Mouse (Mus musculus) lung, embryonic 14.5 days (tissue): ENCODE measurements at regions not wholly inside any gene's neighbourhood (a gene's known extent, or its start where the extent isn't known, plus 50 kb on each side); places are given as distances from the start of the nearest gene placed in this dataset.

Experiments used
- ATAC-seq: fragments of 200-750 bp; cut with Nextera tagmentation; 2 replicates; pipeline ENCODE4 v1.8.0; 2017; ENCODE audit warnings: mild to moderate bottlenecking, moderate TSS enrichment, moderate library complexity; ENCODE audit not compliant: insufficient read depth
- DNase-seq: peaks from one replicate; pipeline ENCODE4 v3.0.0-alpha.2; 2015
- H3K27ac ChIP-seq: fragments of 300-500 bp; sonication (generic); 2 replicates; pipeline ENCODE4 v1.5.1; 2014; ENCODE audit warnings: low read depth, mild to moderate bottlenecking, moderate library complexity
- H3K27me3 ChIP-seq: fragments of 300-500 bp; sonication (generic); 2 replicates; pipeline ENCODE4 v1.6.1; 2014; ENCODE audit warnings: low read length, control low read depth; ENCODE audit not compliant: insufficient read depth
- H3K36me3 ChIP-seq: fragments of 300-500 bp; sonication (generic); 2 replicates; pipeline ENCODE4 v1.6.1; 2014; ENCODE audit warnings: control low read depth; ENCODE audit not compliant: insufficient read depth
- H3K4me1 ChIP-seq: fragments of 300-500 bp; sonication (generic); 2 replicates; pipeline ENCODE4 v1.6.1; 2014; ENCODE audit warnings: antibody characterized with exemption, control low read depth; ENCODE audit not compliant: insufficient read depth
- H3K4me2 ChIP-seq: fragments of 300-500 bp; sonication (generic); 2 replicates; pipeline ENCODE4 v1.6.1; 2014; ENCODE audit warnings: mild to moderate bottlenecking
- H3K4me3 ChIP-seq: fragments of 300-500 bp; sonication (generic); 2 replicates; pipeline ENCODE4 v1.5.1; 2014; ENCODE audit warnings: low read depth, low read length
- H3K9ac ChIP-seq: fragments of 300-500 bp; sonication (generic); 2 replicates; pipeline ENCODE4 v1.6.1; 2014
- H3K9me3 ChIP-seq: fragments of 300-500 bp; sonication (generic); 2 replicates; pipeline ENCODE4 v1.6.1; 2016; ENCODE audit warnings: low read depth, low read length, control low read depth
- CTCF ChIP-seq: IDR thresholded peaks from 2 replicates; pipeline ENCODE4 v1.5.1; 2016; ENCODE audit warnings: antibody characterized with exemption, low read depth
- WGBS: fragments of 180-500 bp; shearing (Covaris S2); extraction: QIAGEN DNeasy Blood & Tissue Kit; methylation state at CpG from one replicate; pipeline ENCODE4 v1.1.7; 2014; 5-methylcytosine and 5-hydroxymethylcytosine counted together

- H3K36me3 ChIP-seq: no peaks in the 10 kb centered on the region
- DNase-seq: no peak
- ATAC-seq: no peak
- H3K4me1 ChIP-seq: 0 out of 2 replicates have a peak, but pooled peaks cover 4% of the 10 kb centered on the region
- no peak overlapping the region for H3K27ac ChIP-seq
- no peaks in the 10 kb centered on the region for H3K27me3 ChIP-seq
- no peaks in the 10 kb centered on the region for H3K9me3 ChIP-seq
- TF ChIP-seq CTCF: no peak
- H3K9ac ChIP-seq: no peak overlapping the region
- no peak overlapping the region for H3K4me2 ChIP-seq
- 56% methylated on average over 8 of the region's 8 CpGs for WGBS
- no peak overlapping the region for H3K4me3 ChIP-seq
Observed at GRCm38 (mm10) chr19:14786868-14787267, 189.0 kb upstream of the Tle4 start.

- no peak for DNase-seq
- Histone ChIP-seq H3K9ac (no peak overlapping the region), H3K4me2 (no peak overlapping the region), H3K36me3 (no peaks in the 10 kb centered on the region), H3K4me3 (no peak overlapping the region), H3K27ac (no peak overlapping the region), H3K9me3 (no peaks in the 10 kb centered on the region), H3K4me1 (0 out of 2 replicates have a peak, but pooled peaks cover 4% of the 10 kb centered on the region), H3K27me3 (no peaks in the 10 kb centered on the region)
- TF ChIP-seq CTCF: no peak
- ATAC-seq: no peak
- WGBS: 24% methylated on average over 3 of the region's 3 CpGs
Observed at GRCm38 (mm10) chr19:14785661-14786060, 187.8 kb upstream of the Tle4 start.

- Histone ChIP-seq H3K27me3 (0 out of 2 replicates have a peak, but pooled peaks cover 2% of the 10 kb centered on the region), H3K27ac (no peak overlapping the region), H3K4me1 (no peaks in the 10 kb centered on the region), H3K4me3 (no peak overlapping the region), H3K4me2 (no peak overlapping the region), H3K9ac (no peak overlapping the region), H3K9me3 (no peaks in the 10 kb centered on the region), H3K36me3 (no peaks in the 10 kb centered on the region)
- ATAC-seq: no peak
- WGBS: 29% methylated on average over 7 of the region's 7 CpGs
- DNase-seq: no peak
- no peak for TF ChIP-seq CTCF
Observed at GRCm38 (mm10) chr19:14777709-14778108, 179.9 kb upstream of the Tle4 start.

- no peaks in the 10 kb centered on the region for H3K9me3 ChIP-seq
- no peak for TF ChIP-seq CTCF
- 5% methylated on average over 10 of the region's 10 CpGs for WGBS
Observed at GRCm38 (mm10) chr19:14777198-14777597, 179.3 kb upstream of the Tle4 start.

GRCm38 (mm10) chr19:14776791-14777190, 178.9 kb upstream of the Tle4 start:
- Histone ChIP-seq H3K36me3 (no peaks in the 10 kb centered on the region), H3K27ac (no peak overlapping the region), H3K27me3 (0 out of 2 replicates have a peak, but pooled peaks cover 2% of the 10 kb centered on the region), H3K9me3 (no peaks in the 10 kb centered on the region), H3K9ac (no peak overlapping the region), H3K4me2 (no peak overlapping the region), H3K4me1 (no peaks in the 10 kb centered on the region), H3K4me3 (no peak overlapping the region)
- DNase-seq (no peak), ATAC-seq (no peak)
- no peak for TF ChIP-seq CTCF
- WGBS: 60% methylated on average over 5 of the region's 5 CpGs

More at GRCm38 (mm10) chr19:14777198-14777597, 179.3 kb upstream of the Tle4 start:
- Histone ChIP-seq H3K4me1 (no peaks in the 10 kb centered on the region), H3K36me3 (no peaks in the 10 kb centered on the region), H3K4me2 (no peak overlapping the region), H3K4me3 (no peak overlapping the region), H3K27ac (no peak overlapping the region), H3K27me3 (0 out of 2 replicates have a peak, but pooled peaks cover 2% of the 10 kb centered on the region), H3K9ac (no peak overlapping the region)
- DNase-seq: peak; percentile 8
- no peak for ATAC-seq

GRCm38 (mm10) chr19:14772794-14773193, 174.9 kb upstream of the Tle4 start:
- no peak for TF ChIP-seq CTCF
- ATAC-seq (no peak), DNase-seq (no peak)
- no peak overlapping the region for H3K4me2 ChIP-seq
- no peaks in the 10 kb centered on the region for H3K9me3 ChIP-seq
- 65% methylated on average over 2 of the region's 2 CpGs for WGBS
- H3K27me3 ChIP-seq: 0 out of 2 replicates have a peak, but pooled peaks cover 1% of the 10 kb centered on the region
- H3K4me1 ChIP-seq: no peaks in the 10 kb centered on the region
- no peak overlapping the region for H3K4me3 ChIP-seq
- H3K27ac ChIP-seq: no peak overlapping the region
- H3K9ac ChIP-seq: no peak overlapping the region
- H3K36me3 ChIP-seq: no peaks in the 10 kb centered on the region

GRCm38 (mm10) chr19:14752646-14753045, 154.8 kb upstream of the Tle4 start:
- TF ChIP-seq CTCF: no peak

GRCm38 (mm10) chr19:14742361-14742760, 144.5 kb upstream of the Tle4 start:
- 80% methylated on average over 3 of the region's 3 CpGs for WGBS
- DNase-seq (no peak), ATAC-seq (no peak)
- Histone ChIP-seq H3K27me3 (0 out of 2 replicates have a peak, but pooled peaks cover 3% of the 10 kb centered on the region), H3K4me1 (no peaks in the 10 kb centered on the region), H3K9me3 (no peaks in the 10 kb centered on the region), H3K9ac (no peak overlapping the region), H3K27ac (no peak overlapping the region), H3K4me2 (no peak overlapping the region), H3K4me3 (no peak overlapping the region), H3K36me3 (no peaks in the 10 kb centered on the region)
- TF ChIP-seq CTCF: no peak

More at GRCm38 (mm10) chr19:14752646-14753045, 154.8 kb upstream of the Tle4 start:
- H3K36me3 ChIP-seq: no peaks in the 10 kb centered on the region
- no peak overlapping the region for H3K9ac ChIP-seq
- H3K9me3 ChIP-seq: no peaks in the 10 kb centered on the region
- ATAC-seq (no peak), DNase-seq (no peak)
- no peak overlapping the region for H3K4me2 ChIP-seq
- no peak overlapping the region for H3K4me3 ChIP-seq
- no peak overlapping the region for H3K27ac ChIP-seq
- H3K27me3 ChIP-seq: peaks cover 6% of the 10 kb centered on the region; the same call in 1 of the 2 replicates
- no peaks in the 10 kb centered on the region for H3K4me1 ChIP-seq
